ENCODE assay signal across 8 mouse cellular contexts in the genomic region with DNA sequence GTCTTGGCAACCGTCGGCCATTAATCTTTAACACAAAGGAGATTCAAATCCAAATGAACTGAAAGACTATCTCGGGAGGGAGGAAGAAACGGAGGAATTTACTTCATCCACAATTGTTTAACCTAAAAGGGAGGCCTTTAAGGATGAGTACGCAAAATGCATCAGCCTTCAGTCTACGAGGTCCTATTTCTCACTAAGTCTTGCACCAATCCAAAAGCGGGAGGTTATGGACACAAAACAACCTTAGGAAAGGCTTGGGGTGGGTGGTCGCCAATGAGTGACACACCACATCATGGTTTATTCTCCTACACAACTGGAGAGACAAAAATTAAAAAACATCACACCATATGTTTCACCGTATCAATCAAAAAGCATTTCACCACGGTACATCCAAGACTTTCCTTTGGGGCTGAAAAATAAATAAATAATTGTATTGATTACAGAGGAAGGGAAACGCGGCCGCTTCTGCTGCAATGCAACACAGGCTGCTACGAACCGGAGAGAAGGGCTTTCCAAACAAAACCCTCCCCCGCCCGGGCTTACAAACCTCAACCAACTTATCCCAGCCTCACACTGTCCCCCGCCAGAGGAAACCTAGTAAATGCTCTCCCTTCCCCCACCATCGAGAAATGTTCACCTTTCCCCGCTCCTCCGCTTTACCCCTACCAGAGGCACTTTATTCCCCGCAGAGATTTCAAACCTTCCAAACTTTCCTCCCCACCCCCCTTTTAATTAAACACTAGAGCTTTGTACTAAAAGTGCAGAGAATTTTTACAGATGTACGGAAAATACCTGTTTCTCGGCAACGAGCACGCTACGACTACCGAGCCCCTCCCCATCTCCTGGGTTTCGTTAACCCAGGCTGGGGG. TPM values are rescaled to one million over a fixed set of nuclear protein-coding genes. Genes with fewer than 3 reads are reported as not detected.
DNase-seq lines count a peak whose midpoint lies in the region; ATAC-seq and TF ChIP-seq lines count a peak whose summit lies in the region.

No protein-coding gene starts in this region.

- peaks cover 18% of the 10 kb centered on the region for H3K27me3 ChIP-seq in liver, adult 2 months (ENCODE audit: control insufficient read depth, insufficient read depth, low read length)
- no peaks in the 10 kb centered on the region for H3K27me3 ChIP-seq in neural tube, embryonic 13.5 days

- H3K9ac ChIP-seq in liver, adult 2 months (ENCODE audit: low read depth, low read length), result no peak overlapping the region
- peak overlapping the region; percentile 98 for H3K9ac ChIP-seq in neural tube, embryonic 13.5 days

- ATAC-seq in neural tube, embryonic 13.5 days (ENCODE audit: low read depth), result peak; percentile 36; the same call in 1 of the 2 replicates

- DNase-seq in ovary, adult 18-20 months (ENCODE audit: low spot score), result peak; percentile 17
- DNase-seq in ovary, postnatal 10 days (ENCODE audit: low spot score), result no peak
- DNase-seq in cerebellum, adult 9-10 months, result peak; percentile 44
- peak; percentile 45 for DNase-seq in gastrocnemius, postnatal 10 days
- peak; percentile 42 for DNase-seq in kidney, adult 18-20 months
- no peak for DNase-seq in liver, adult 2 months (ENCODE audit: extremely low read depth, low read depth, low spot score)
- DNase-seq in T-cell, adult 2 months (ENCODE audit: low spot score), result no peak

- TF ChIP-seq CTCF in liver, adult 2 months (IDR thresholded peaks at IDR 0.05; ENCODE audit: low read depth, low read length), result no peak

- H3K27ac ChIP-seq in liver, adult 2 months (replicated peaks; ENCODE audit: insufficient read depth, low read depth, low read length), result no peak overlapping the region
- H3K27ac ChIP-seq in neural tube, embryonic 13.5 days (replicated peaks), result peak overlapping the region; percentile 99

- TF ChIP-seq POLR2A in liver, adult 2 months (IDR thresholded peaks at IDR 0.05; ENCODE audit: extremely low read depth, insufficient read depth, low read length), result no peak

- peak overlapping the region; percentile 61 for H3K4me2 ChIP-seq in neural tube, embryonic 13.5 days

- H3K4me3 ChIP-seq in liver, adult 2 months (ENCODE audit: insufficient read depth, low read depth, low read length), result peak overlapping the region; percentile 51
- H3K4me3 ChIP-seq in neural tube, embryonic 13.5 days, result peak overlapping the region; percentile 88

- no peaks in the 10 kb centered on the region for H3K79me2 ChIP-seq in liver, adult 2 months (ENCODE audit: control insufficient read depth, insufficient read depth, low read length)

- 10% methylated on average over 29 of the region's 29 CpGs for WGBS in liver, adult 2 months
- WGBS in neural tube, embryonic 13.5 days, result under 1% methylated on average over 29 of the region's 29 CpGs

- H3K4me1 ChIP-seq in liver, adult 2 months (ENCODE audit: control insufficient read depth, insufficient read depth, low read length), result no peaks in the 10 kb centered on the region; the same call in 1 of the 2 replicates
- H3K4me1 ChIP-seq in neural tube, embryonic 13.5 days (replicated peaks), result peaks cover 44% of the 10 kb centered on the region

- H3K36me3 ChIP-seq in liver, adult 2 months (ENCODE audit: control insufficient read depth, insufficient read depth, low read length), result no peaks in the 10 kb centered on the region
- 0 out of 2 replicates have a peak, but pooled peaks cover 5% of the 10 kb centered on the region for H3K36me3 ChIP-seq in neural tube, embryonic 13.5 days

- H3K9me3 ChIP-seq in neural tube, embryonic 13.5 days, result no peaks in the 10 kb centered on the region

RNA-seq across cellular contexts. Expression of a gene that starts 1.2 kb away (rescaled TPM):
- total RNA-seq in gastrocnemius, postnatal 10 days (2021), result 100 to 1,000 TPM in 1 of 2 experiments, 10 to 100 TPM in 1; 98.5 to 134 TPM
- 0.34 and 0.74 TPM in 2 replicates for total RNA-seq in liver, adult 2 months (2014; rRNA removed)
- polyA plus RNA-seq in liver, adult 2 months (2012; rRNA removed), result 0.06 and 0.17 TPM in 2 replicates
- 34.7 and 35.6 TPM in 2 replicates for polyA plus RNA-seq in neural tube, embryonic 13.5 days (2015; fragmentation: Nextera tagmentation; extraction: Ambion mirVana)

Comparison
In these comparisons a context has a peak if more than half of its experiments do, and no peak if none do; other contexts are left out.
1. DNase-seq: peak in ovary, adult 18-20 months (single experiment), cerebellum, adult 9-10 months (single experiment), gastrocnemius, postnatal 10 days (single experiment) and kidney, adult 18-20 months (single experiment); none in ovary, postnatal 10 days (single experiment), liver, adult 2 months (single experiment) and T-cell, adult 2 months (single experiment).
2. RNA of a gene that starts 1.2 kb away (total RNA-seq): 98.5 to 134 TPM in gastrocnemius, postnatal 10 days; 0.34 to 0.74 TPM in liver, adult 2 months; every median in the first group is over 10 times any median in the second.